Comparison of ENCODE assay signal across 10 mouse cellular contexts in genomic region chr1:86471504-86471961, GRCm38 (mm10). TPM values are rescaled to one million over a fixed set of nuclear protein-coding genes. Genes with fewer than 3 reads are reported as not detected.
DNase-seq lines count a peak whose midpoint lies in the region; ATAC-seq lines count a peak whose summit lies in the region.
"Not testable (repeated sequence)": the region's sequence is repeated elsewhere in the genome, so short reads cannot be mapped to it uniquely, and the experiment has no call there.
"Had no signal": no experiment of that assay in that cellular context is flagged by ENCODE, and none has a peak within 500 bp of the region (broad histone marks: within the 10 kb centered on the region; RNA-seq: fewer than 3 reads in every experiment).

No protein-coding gene starts in this region.

- H3K79me2 ChIP-seq in macrophage (ENCODE audit: inconsistent target) = not testable (repeated sequence)

- not testable (repeated sequence) for ATAC-seq in intestine, embryonic 14.5 days (replicated peaks; ENCODE audit: low FRiP score, low TSS enrichment, low read depth); limb, embryonic 13.5 days (ENCODE audit: low FRiP score, low read depth); stomach, embryonic 14.5 days (ENCODE audit: insufficient number of reproducible peaks, insufficient read depth, low FRiP score, low read depth)

- not testable (repeated sequence) for H3K27me3 ChIP-seq in intestine, embryonic 14.5 days (replicated peaks; ENCODE audit: control insufficient read depth, insufficient read depth, low read length); limb, embryonic 13.5 days; stomach, embryonic 14.5 days (ENCODE audit: control insufficient read depth, insufficient read depth, low read length)

- not testable (repeated sequence) for H3K9ac ChIP-seq in intestine, embryonic 14.5 days (ENCODE audit: low read length); limb, embryonic 13.5 days
- peak overlapping the region; percentile 36; the same call in 1 of the 2 replicates for H3K9ac ChIP-seq in stomach, embryonic 14.5 days (replicated peaks; ENCODE audit: low read depth, low read length)

- H3K27ac ChIP-seq in intestine, embryonic 14.5 days (ENCODE audit: low read depth) = peak overlapping the region; percentile 93
- peak overlapping the region; percentile 91 for H3K27ac ChIP-seq in limb, embryonic 13.5 days
- H3K27ac ChIP-seq in macrophage = peak overlapping the region; percentile 84
- peak overlapping the region; percentile 97 for H3K27ac ChIP-seq in stomach, embryonic 14.5 days (ENCODE audit: low read length)

- H3K4me1 ChIP-seq in intestine, embryonic 14.5 days (replicated peaks; ENCODE audit: control insufficient read depth, insufficient read depth, low read length) = peaks cover 21% of the 10 kb centered on the region
- H3K4me1 ChIP-seq in limb, embryonic 13.5 days = peaks cover 19% of the 10 kb centered on the region
- H3K4me1 ChIP-seq in stomach, embryonic 14.5 days (ENCODE audit: control insufficient read depth, insufficient read depth, low read length) = not testable (repeated sequence)

- H3K9me3 ChIP-seq in intestine, embryonic 14.5 days (ENCODE audit: control insufficient read depth, low read length); limb, embryonic 13.5 days; stomach, embryonic 14.5 days (ENCODE audit: control insufficient read depth, low read depth, low read length): not testable (repeated sequence)

- H3K4me3 ChIP-seq in intestine, embryonic 14.5 days (ENCODE audit: low read depth, low read length); limb, embryonic 13.5 days; macrophage (ENCODE audit: inconsistent target); stomach, embryonic 14.5 days (ENCODE audit: low read depth, low read length): not testable (repeated sequence)

- peak; percentile 80 for DNase-seq in 3134 (ENCODE audit: extremely low read depth, insufficient read length, low spot score)
- peak; percentile 53 to 79 for DNase-seq in adrenal gland, adult (ENCODE audit: inconsistent age in 2 of 2, low spot score in 1 of 2)
- peak; percentile 49 to 70 for DNase-seq in cerebellum, postnatal 36 days
- peak; percentile 46 to 75 for DNase-seq in heart, adult 18-20 months
- DNase-seq in intestine, embryonic 14.5 days (ENCODE audit: low spot score) = not testable (repeated sequence)

- not testable (repeated sequence) for H3K36me3 ChIP-seq in intestine, embryonic 14.5 days (ENCODE audit: control insufficient read depth, insufficient read depth, low read length); limb, embryonic 13.5 days; macrophage (ENCODE audit: inconsistent target); stomach, embryonic 14.5 days (ENCODE audit: control insufficient read depth, insufficient read depth, low read length)

- H3K4me2 ChIP-seq in intestine, embryonic 14.5 days (ENCODE audit: low read length) = peak overlapping the region; percentile 54
- H3K4me2 ChIP-seq in limb, embryonic 13.5 days (replicated peaks) = peak overlapping the region; percentile 56
- peak overlapping the region; percentile 40; the same call in 1 of the 2 replicates for H3K4me2 ChIP-seq in stomach, embryonic 14.5 days (replicated peaks; ENCODE audit: low read depth, low read length)

- WGBS in intestine, embryonic 14.5 days = 68% methylated on average over 11 of the region's 11 CpGs
- 71% methylated on average over 11 of the region's 11 CpGs for WGBS in limb, embryonic 13.5 days
- WGBS in macrophage (ENCODE audit: missing documents) = 66% methylated on average over 11 of the region's 11 CpGs
- WGBS in stomach, embryonic 14.5 days = 74% methylated on average over 11 of the region's 11 CpGs

RNA-seq across cellular contexts. Expression of gene Tex44, which starts 45.4 kb away (rescaled TPM):
- not detected for total RNA-seq in heart, adult 18-20 months (2021)
- not detected in 2 replicates for polyA plus RNA-seq in intestine, embryonic 14.5 days (2014; fragmentation: Nextera tagmentation; extraction: Ambion mirVana)
- polyA plus RNA-seq in limb, embryonic 13.5 days (2015; fragmentation: Nextera tagmentation; extraction: Ambion mirVana) = not detected in 2 replicates
- total RNA-seq in macrophage (2018; cell fraction: chromatin; rRNA removed) = not detected
- total RNA-seq in macrophage (2018; cell fraction: cytosol; rRNA removed) = not detected
- not detected for total RNA-seq in macrophage (2018; cell fraction: nucleus; rRNA removed)
- not detected in 3 replicates for polyA plus RNA-seq in macrophage (2018)
- not detected in 2 replicates for polyA plus RNA-seq in stomach, embryonic 14.5 days (2014; fragmentation: Nextera tagmentation; extraction: Ambion mirVana)
- total RNA-seq: granulocyte monocyte progenitor cell, adult 5-6 weeks had no signal
- polyA plus RNA-seq: neural tube, embryonic 14.5 days had no signal

RNA-seq across cellular contexts. Expression of gene Nmur1, which starts 45.5 kb away (rescaled TPM):
- total RNA-seq in heart, adult 18-20 months (2021) = not detected
- not detected in 2 replicates for polyA plus RNA-seq in intestine, embryonic 14.5 days (2014; fragmentation: Nextera tagmentation; extraction: Ambion mirVana)
- polyA plus RNA-seq in limb, embryonic 13.5 days (2015; fragmentation: Nextera tagmentation; extraction: Ambion mirVana) = not detected in 2 replicates
- not detected for total RNA-seq in macrophage (2018; cell fraction: chromatin; rRNA removed)
- under 1 TPM in 1 of 26 experiments, not detected in 25; 0.44 TPM for total RNA-seq in macrophage (2018; cell fraction: cytosol; rRNA removed)
- total RNA-seq in macrophage (2018; cell fraction: nucleus; rRNA removed) = not detected
- polyA plus RNA-seq in macrophage (2018) = not detected in 3 replicates
- polyA plus RNA-seq in stomach, embryonic 14.5 days (2014; fragmentation: Nextera tagmentation; extraction: Ambion mirVana) = not detected in 2 replicates
- total RNA-seq: granulocyte monocyte progenitor cell, adult 5-6 weeks had no signal
- polyA plus RNA-seq: neural tube, embryonic 14.5 days had no signal

RNA-seq across cellular contexts. Expression of gene Ptma, which starts 55.0 kb away (rescaled TPM):
- 100 to 1,000 TPM; 212 TPM for total RNA-seq in heart, adult 18-20 months (2021)
- 2,795 and 2,826 TPM in 2 replicates for polyA plus RNA-seq in intestine, embryonic 14.5 days (2014; fragmentation: Nextera tagmentation; extraction: Ambion mirVana)
- 2,828 and 3,051 TPM in 2 replicates for polyA plus RNA-seq in limb, embryonic 13.5 days (2015; fragmentation: Nextera tagmentation; extraction: Ambion mirVana)
- total RNA-seq in macrophage (2018; cell fraction: chromatin; rRNA removed) = 100 to 1,000 TPM in 1 of 26 experiments, 10 to 100 TPM in 25; 14.8 to 195 (median 44.0) TPM
- total RNA-seq in macrophage (2018; cell fraction: cytosol; rRNA removed) = 100 to 1,000 TPM; 533 to 930 (median 702) TPM
- total RNA-seq in macrophage (2018; cell fraction: nucleus; rRNA removed) = 100 to 1,000 TPM; 100 to 475 (median 211) TPM
- 808 to 1,710 TPM (median 1,042 TPM) in 3 replicates for polyA plus RNA-seq in macrophage (2018)
- polyA plus RNA-seq in stomach, embryonic 14.5 days (2014; fragmentation: Nextera tagmentation; extraction: Ambion mirVana) = 2,677 and 2,766 TPM in 2 replicates
